Mouse (Mus musculus) spleen, embryonic (tissue): Measurements from ENCODE around the gene Foxn3.

ENCODE experiments used
- CTCF ChIA-PET: fragments of 350-600 bp; sonication (Branson Sonifier 250); formaldehyde crosslinking; loops from one replicate; lab custom pipeline; 2022; lab: Charles Lee

Foxn3 gene

DNA sequence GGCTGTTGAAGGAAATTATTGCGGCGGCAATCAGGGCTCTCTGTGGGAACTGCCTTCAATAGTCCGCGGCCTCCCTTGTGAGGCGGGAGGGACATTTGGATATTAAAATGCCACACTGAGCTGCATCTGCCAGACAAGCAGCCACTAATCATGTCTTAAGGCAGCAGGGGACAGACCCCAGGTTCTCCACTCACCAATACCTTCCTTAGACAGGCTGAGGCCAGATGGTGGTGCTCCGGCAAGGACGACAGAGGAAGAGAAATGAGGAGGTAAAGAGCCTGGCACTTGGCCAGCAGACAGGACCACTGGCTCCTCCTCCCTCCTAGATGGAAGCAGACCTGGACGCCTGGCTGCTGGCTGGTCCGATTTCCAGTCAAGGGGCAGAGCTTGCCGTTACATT, 409.7 kb downstream of the Foxn3 start:
- CTCF ChIA-PET, result interaction anchor here (0.7 kb wide), 1 partner anchor 47 kb away, joined by 5 read pairs; no protein-coding TSS in a partner anchor

DNA sequence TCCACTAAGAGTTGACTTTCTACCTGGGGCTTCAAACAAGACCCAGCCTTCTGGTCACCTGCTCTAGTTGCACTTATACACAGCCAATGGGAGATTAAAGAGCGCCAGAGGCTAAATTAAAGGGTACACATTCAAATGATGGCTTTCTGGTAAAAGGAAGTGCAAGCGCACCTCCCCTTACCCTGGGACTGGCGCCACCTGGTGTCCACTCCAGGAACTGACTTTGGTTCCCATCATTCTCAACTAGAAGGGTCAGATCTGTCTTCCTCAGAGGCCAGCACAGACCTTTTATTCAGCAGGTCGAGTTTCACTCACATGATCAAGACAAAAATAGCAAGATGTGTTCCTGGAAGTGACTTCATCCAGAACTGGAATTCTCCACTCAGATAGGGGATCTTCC, 413.3 kb downstream of the Foxn3 start:
- CTCF ChIA-PET, result no interaction called here

DNA sequence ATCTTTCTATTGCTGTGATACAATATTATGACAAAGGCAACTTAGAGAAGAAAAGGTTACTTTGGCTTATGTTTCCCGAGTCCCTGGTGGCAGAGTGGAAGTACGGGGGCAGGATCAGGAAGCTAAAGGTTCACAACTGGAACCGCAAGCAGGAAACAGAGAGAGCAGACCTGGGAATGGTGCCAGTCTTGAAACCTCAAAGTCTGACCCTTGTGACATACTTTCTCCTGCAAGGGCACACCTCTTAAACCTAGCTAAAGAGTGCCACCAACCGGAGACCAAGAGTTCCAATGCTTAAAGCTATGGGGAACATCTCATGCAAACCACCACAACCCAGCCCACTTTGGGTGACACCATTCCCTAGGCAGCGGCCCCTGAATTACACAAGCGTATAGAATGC, 414.2 kb downstream of the Foxn3 start:
- CTCF ChIA-PET, result no interaction called here
